Mouse (Mus musculus) heart, embryonic 10.5 days (tissue): ENCODE measurements at regions not wholly inside any gene's neighbourhood (a gene's known extent, or its start where the extent isn't known, plus 50 kb on each side); places are given as distances from the start of the nearest gene placed in this dataset.

Experiments used
- DNase-seq: peaks from one replicate; pipeline ENCODE4 v3.0.0-alpha.2; 2017; ENCODE audit warnings: low spot score
- H3K27ac ChIP-seq: fragments of 300-500 bp; sonication (generic); 2 replicates; pipeline ENCODE4 v1.5.1; 2016; ENCODE audit warnings: mild to moderate bottlenecking
- H3K27me3 ChIP-seq: fragments of 300-500 bp; sonication (generic); 2 replicates; pipeline ENCODE4 v1.6.1; 2016; ENCODE audit warnings: mild to moderate bottlenecking; ENCODE audit not compliant: poor library complexity, insufficient read depth, severe bottlenecking
- H3K36me3 ChIP-seq: fragments of 300-500 bp; sonication (generic); 2 replicates; pipeline ENCODE4 v1.6.1; 2016; ENCODE audit warnings: mild to moderate bottlenecking, moderate library complexity
- H3K4me1 ChIP-seq: fragments of 300-500 bp; sonication (generic); 2 replicates; pipeline ENCODE4 v1.6.1; 2016; ENCODE audit warnings: mild to moderate bottlenecking
- H3K4me3 ChIP-seq: fragments of 300-500 bp; sonication (generic); 2 replicates; pipeline ENCODE4 v1.5.1; 2016; ENCODE audit warnings: mild to moderate bottlenecking, moderate library complexity
- H3K9me3 ChIP-seq: fragments of 300-500 bp; sonication (generic); 2 replicates; pipeline ENCODE4 v1.6.1; 2016; ENCODE audit warnings: mild to moderate bottlenecking, moderate library complexity
- WGBS: fragments of 180-500 bp; shearing (Covaris S2); methylation state at CpG from one replicate; pipeline ENCODE4 v1.1.7; 2016; 5-methylcytosine and 5-hydroxymethylcytosine counted together

DNA sequence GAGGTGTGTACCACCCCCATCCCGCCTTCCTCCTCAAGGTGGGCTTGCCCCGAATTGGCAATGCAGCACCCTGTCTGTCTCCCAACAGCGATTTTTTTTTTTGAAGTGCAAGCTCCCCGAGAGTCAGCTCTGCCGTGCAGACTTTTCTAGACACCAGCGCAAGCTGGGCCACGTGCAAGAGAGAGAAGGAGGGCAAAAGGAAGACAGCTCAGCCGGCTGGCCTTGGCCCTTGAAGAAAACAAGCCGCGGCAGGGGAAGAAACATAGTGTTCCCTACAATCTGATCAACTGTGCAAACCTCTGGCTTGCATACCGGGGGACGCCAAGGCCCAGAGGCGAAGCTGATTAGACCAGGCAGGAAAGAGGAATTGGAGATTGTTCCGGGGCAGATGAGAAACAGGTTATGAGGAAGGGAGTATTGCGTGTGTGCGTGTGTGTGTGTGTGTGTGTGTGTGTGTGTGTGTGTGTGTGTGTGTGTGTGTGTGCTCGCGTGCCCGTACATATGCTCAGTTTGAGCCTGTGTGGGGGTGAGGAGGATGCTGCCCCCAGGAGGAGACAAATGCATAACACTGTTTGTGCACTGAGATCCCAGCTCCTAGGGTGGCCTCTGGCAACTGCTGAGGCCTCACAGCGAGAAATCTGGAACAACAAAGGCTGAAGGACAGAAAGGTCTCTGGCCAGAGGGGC lies 83.2 kb upstream of the Zfp648 start:
- 0 out of 2 replicates have a peak, but pooled peaks cover 6% of the 10 kb centered on the region for H3K27me3 ChIP-seq
- 0 out of 2 replicates have a peak overlapping the region, but pooled peaks have one; percentile 49 for H3K27ac ChIP-seq
- WGBS: 26% methylated on average over 17 of the region's 20 CpGs
- H3K4me1 ChIP-seq: peaks cover 15% of the 10 kb centered on the region
- no peaks in the 10 kb centered on the region for H3K36me3 ChIP-seq
- no peak for DNase-seq
- no peaks in the 10 kb centered on the region for H3K9me3 ChIP-seq
- peak overlapping the region; percentile 42 for H3K4me3 ChIP-seq

DNA sequence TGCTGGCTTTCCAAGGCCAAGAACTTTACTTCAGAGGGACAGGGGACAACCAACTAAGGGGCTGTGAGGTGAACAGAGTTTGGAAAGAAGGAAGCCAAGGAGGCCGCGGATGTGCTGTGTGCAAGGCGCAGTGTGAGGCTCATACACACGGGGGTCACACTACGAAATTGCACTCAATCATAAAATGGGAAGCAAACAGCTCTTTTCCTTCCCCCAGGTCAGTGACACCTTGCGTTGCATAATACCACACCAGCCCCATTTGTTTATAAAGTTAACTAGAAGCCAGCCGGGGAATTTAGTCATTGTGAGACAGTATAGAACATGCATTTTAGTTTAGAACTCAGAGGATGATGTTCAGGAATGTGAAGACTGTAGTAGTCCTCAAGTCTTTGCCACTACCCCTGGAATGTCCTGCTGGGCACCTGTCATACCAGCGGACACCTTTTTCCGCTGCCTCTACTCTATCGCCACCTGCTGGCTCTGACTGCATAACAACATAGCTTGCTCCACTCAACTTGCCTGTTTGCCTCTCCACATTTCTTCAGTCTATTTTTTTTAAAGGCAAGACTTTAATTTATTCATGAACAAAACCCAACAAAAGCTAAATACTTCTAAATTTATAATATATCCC lies 82.5 kb upstream of the Zfp648 start:
- Histone ChIP-seq H3K27me3 (0 out of 2 replicates have a peak, but pooled peaks cover 6% of the 10 kb centered on the region), H3K4me1 (peaks cover 15% of the 10 kb centered on the region), H3K4me3 (peak overlapping the region; percentile 42; the same call in 1 of the 2 replicates), H3K9me3 (no peaks in the 10 kb centered on the region), H3K36me3 (no peaks in the 10 kb centered on the region), H3K27ac (no peak overlapping the region)
- 43% methylated on average over 10 of the region's 10 CpGs for WGBS
- no peak for DNase-seq

DNA sequence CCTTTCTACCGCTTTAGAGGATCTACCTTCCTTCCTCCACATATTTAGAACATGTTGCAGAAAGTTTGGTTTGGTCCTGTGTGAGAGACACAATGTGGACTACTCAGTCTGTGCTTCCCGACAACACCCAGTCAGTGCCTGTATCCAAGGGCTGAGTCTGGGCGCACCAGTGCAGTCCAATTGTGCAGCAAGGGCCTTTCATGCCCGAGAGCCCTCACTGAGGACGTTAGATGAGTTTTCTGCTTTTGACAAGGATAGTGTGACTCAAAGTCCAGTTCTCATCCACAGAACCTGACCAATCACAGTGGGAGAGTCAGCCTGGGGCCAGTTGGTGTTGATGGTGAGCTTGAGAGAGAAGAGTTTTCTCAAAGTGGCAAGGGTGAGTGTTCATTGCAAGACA lies 81.4 kb upstream of the Zfp648 start:
- no peaks in the 10 kb centered on the region for H3K36me3 ChIP-seq
- 0 out of 2 replicates have a peak, but pooled peaks cover 6% of the 10 kb centered on the region for H3K27me3 ChIP-seq
- peaks cover 12% of the 10 kb centered on the region for H3K4me1 ChIP-seq
- H3K9me3 ChIP-seq: no peaks in the 10 kb centered on the region
- H3K4me3 ChIP-seq: no peak overlapping the region
- no peak overlapping the region for H3K27ac ChIP-seq
- DNase-seq: no peak
- WGBS: 87% methylated on average over 5 of the region's 5 CpGs

DNA sequence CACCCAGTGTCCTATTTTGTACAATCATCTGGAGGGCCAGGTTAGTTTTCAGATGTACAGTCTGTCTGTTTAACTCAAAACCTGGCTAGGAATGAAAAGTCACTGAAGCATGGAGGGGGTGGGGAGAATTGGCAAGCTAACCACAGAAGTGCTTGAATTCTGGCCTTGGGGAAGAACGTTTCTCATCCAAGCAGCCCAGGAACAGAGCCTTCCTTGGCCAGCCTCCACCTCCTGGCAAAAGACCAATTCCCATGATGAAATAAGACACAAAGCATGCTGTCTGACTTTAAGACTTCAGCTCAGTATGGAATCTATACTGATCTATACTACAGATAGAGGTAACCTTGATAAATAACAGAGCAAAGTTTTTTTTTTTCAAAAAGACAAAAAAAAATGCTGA lies 80.3 kb upstream of the Zfp648 start:
- H3K36me3 ChIP-seq: no peaks in the 10 kb centered on the region
- peaks cover 12% of the 10 kb centered on the region for H3K4me1 ChIP-seq
- no peak overlapping the region for H3K4me3 ChIP-seq
- DNase-seq: no peak
- no peak overlapping the region for H3K27ac ChIP-seq
- 45% methylated on average over 1 of the region's 1 CpGs for WGBS
- H3K9me3 ChIP-seq: no peaks in the 10 kb centered on the region
- H3K27me3 ChIP-seq: 0 out of 2 replicates have a peak, but pooled peaks cover 6% of the 10 kb centered on the region

DNA sequence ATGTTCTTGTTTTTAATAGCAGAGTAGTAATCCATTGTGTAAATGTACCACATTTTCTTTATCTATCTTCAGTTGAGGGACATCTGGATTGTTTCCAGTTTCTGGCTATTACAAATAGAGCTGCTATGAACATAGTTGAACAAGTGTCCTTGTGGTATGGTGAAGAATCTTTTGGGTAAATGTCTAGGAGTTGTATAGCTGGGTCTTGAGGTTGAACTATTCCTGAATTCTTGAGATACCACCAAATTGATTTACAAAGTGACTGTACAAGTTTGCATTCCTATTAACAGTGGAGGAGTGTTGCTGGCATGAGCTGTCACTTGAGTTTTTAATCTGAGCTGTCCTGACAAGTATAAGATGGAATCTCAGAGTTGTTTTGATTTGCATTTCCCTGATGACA lies 76.0 kb upstream of the Zfp648 start:
- H3K36me3 ChIP-seq: no peaks in the 10 kb centered on the region
- H3K4me3 ChIP-seq: no peak overlapping the region
- no peak overlapping the region for H3K27ac ChIP-seq
- H3K4me1 ChIP-seq: no peaks in the 10 kb centered on the region
- H3K27me3 ChIP-seq: no peaks in the 10 kb centered on the region
- no peaks in the 10 kb centered on the region for H3K9me3 ChIP-seq
- no peak for DNase-seq

DNA sequence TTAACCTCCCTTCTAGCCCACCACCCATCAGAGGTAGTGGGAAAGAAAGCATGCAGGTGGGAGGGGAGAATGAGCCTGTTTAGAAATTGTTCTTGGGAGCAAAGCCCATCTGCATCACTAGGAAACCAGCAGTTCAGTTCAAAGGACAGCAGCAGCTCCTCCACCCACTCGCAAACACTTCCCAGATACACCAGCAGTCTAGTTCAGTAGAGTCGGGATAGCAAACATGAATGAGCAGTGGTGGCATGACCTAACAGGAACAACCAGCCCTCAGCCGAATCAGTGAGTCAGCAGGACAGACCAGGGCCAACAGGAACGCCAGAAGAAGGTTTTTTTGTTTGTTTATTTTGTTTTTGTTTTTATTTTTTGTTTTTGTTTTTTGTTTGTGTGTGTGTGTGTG lies 74.5 kb upstream of the Zfp648 start:
- no peak for DNase-seq
- Histone ChIP-seq H3K9me3 (no peaks in the 10 kb centered on the region), H3K36me3 (no peaks in the 10 kb centered on the region), H3K27me3 (no peaks in the 10 kb centered on the region), H3K4me1 (no peaks in the 10 kb centered on the region), H3K4me3 (no peak overlapping the region), H3K27ac (no peak overlapping the region)
- 72% methylated on average over 4 of the region's 4 CpGs for WGBS

DNA sequence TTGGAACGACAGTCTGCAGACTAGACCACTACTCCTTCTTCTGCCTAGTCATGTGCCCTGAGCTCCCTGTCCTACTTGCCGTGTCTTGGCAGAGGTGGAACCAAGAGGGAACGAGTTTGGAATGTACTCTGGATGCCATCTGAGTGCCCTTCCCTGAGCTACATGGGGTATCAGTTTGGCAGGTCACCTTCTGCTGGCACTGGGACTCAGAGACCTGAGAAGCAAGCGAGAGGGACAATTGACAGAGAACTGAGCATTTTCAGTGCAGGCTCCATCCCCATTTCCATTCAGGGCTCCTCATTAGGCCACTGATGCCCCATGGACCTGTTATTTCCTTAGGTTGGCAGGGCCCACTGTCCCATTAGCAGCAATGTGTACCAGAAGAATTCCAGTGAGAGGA lies 61.5 kb upstream of the Zfp648 start:
- H3K27ac ChIP-seq: no peak overlapping the region
- no peaks in the 10 kb centered on the region for H3K36me3 ChIP-seq
- H3K4me1 ChIP-seq: no peaks in the 10 kb centered on the region
- H3K9me3 ChIP-seq: no peaks in the 10 kb centered on the region
- H3K4me3 ChIP-seq: no peak overlapping the region
- WGBS: 63% methylated on average over 4 of the region's 4 CpGs
- no peak for DNase-seq
- H3K27me3 ChIP-seq: no peaks in the 10 kb centered on the region

DNA sequence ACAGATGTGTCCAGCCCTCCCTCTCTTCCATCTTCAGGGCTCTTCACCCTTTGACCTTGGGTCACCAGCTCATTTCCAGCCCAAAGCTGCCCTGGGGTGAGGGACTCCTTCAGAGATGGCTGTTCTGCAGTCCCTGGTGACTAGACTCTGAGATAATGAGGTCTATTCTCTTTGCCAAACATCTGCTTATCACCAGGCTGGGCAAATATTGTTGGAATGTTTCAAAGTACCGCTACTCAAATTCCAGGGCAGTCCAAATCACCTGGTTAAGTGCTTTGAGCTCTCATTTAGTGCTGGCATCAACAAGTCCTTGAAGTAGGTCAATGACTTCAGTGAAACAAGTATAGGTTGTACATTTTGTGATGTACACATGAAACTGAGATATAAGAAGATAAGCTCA lies 57.3 kb upstream of the Zfp648 start:
- Histone ChIP-seq H3K27me3 (no peaks in the 10 kb centered on the region), H3K4me3 (no peak overlapping the region), H3K9me3 (no peaks in the 10 kb centered on the region), H3K4me1 (peaks cover 1% of the 10 kb centered on the region; the same call in 1 of the 2 replicates), H3K27ac (no peak overlapping the region), H3K36me3 (no peaks in the 10 kb centered on the region)
- no peak for DNase-seq
- 14% methylated on average over 1 of the region's 1 CpGs for WGBS

DNA sequence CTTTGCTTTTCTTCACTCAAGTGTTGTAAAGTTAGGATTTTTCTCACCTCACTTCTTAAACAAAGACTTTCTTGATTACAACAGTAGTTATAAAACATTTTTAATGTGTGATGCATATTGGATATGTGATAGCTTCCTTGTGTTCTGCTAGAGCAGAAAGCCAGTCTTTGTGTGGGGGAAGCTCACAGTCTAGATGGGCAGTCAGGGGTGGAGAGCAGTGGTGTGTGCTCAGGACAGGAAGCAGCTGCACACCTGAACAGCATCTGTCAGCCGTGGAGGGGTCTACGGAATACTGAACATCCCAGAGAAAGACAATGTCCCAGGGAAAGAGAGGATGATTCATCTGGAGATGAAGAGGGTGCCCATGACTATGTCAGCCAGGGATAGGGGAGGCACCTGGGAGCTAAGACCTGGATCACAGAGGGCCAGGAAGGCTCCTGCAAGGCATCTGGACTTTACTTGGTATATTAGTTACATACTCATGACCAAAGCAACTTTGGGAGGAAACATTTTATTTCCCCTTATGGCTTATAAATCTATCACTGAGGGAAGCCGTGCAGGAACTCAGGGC lies 53.9 kb upstream of the Zfp648 start:
- WGBS: 74% methylated on average over 3 of the region's 3 CpGs
- H3K4me3 ChIP-seq: no peak overlapping the region
- H3K27me3 ChIP-seq: no peaks in the 10 kb centered on the region
- DNase-seq: peak; percentile 61
- H3K9me3 ChIP-seq: no peaks in the 10 kb centered on the region
- peaks cover 17% of the 10 kb centered on the region for H3K4me1 ChIP-seq
- no peak overlapping the region for H3K27ac ChIP-seq
- no peaks in the 10 kb centered on the region for H3K36me3 ChIP-seq

DNA sequence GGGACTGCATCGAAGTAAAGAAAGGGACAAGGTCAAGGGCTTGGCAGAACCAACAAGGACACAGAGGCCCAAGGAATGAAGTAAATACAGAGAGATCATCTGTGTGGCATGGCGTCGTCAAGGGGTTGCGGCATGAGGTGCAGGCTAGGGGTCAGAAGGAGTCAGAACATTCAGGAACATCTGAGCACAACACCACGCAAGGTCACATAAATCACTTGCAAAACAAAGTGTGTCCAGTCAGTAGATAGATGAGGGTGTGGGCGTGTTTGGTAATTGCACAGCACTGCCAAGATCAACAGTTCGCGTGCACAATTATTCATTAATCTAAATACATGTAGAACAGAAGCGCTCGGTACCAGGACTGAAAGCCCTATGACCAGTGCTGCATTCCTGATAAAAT lies 52.0 kb upstream of the Zfp648 start:
- DNase-seq: no peak
- 79% methylated on average over 10 of the region's 10 CpGs for WGBS
- Histone ChIP-seq H3K9me3 (no peaks in the 10 kb centered on the region), H3K36me3 (no peaks in the 10 kb centered on the region), H3K27ac (no peak overlapping the region), H3K4me3 (no peak overlapping the region), H3K4me1 (peaks cover 17% of the 10 kb centered on the region), H3K27me3 (no peaks in the 10 kb centered on the region)

DNA sequence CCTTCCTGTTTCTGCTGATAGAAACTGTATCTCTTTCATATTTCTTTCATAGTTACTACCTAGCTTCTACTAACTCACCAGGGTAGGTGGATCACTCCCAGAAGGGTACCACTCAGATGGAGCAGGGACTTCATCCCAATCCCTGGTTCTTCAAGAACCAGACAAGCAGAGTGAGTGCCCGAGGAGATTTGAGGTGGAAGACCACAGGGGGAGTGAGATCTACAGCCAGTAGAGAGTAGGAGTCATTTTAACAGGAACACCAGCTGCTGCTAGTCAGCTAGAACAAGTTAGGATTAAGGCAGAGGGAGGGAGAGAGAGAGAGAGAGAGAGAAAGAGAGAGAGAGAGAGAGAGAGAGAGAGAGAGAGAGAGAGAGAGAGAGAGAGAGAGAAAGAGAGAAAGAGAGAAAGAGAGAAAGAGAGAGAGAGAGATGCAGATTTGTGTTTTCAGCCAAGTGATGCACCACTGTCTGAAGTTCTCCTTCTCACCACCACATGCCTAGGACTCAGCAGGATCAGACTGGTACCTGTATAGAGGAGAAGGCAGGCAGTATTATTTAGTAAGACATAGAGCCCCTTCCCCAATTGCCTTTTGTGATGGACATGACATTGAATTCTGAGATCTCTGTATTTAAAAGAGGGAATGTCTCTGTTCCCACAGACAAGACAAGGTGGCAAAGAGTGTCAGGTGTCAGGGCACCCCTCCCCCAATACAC lies 51.4 kb upstream of the Zfp648 start:
- H3K27me3 ChIP-seq: no peaks in the 10 kb centered on the region
- H3K27ac ChIP-seq: no peak overlapping the region
- peaks cover 17% of the 10 kb centered on the region for H3K4me1 ChIP-seq
- 49% methylated on average over 1 of the region's 1 CpGs for WGBS
- peak; percentile 30 for DNase-seq
- H3K36me3 ChIP-seq: no peaks in the 10 kb centered on the region
- H3K9me3 ChIP-seq: no peaks in the 10 kb centered on the region
- H3K4me3 ChIP-seq: no peak overlapping the region

DNA sequence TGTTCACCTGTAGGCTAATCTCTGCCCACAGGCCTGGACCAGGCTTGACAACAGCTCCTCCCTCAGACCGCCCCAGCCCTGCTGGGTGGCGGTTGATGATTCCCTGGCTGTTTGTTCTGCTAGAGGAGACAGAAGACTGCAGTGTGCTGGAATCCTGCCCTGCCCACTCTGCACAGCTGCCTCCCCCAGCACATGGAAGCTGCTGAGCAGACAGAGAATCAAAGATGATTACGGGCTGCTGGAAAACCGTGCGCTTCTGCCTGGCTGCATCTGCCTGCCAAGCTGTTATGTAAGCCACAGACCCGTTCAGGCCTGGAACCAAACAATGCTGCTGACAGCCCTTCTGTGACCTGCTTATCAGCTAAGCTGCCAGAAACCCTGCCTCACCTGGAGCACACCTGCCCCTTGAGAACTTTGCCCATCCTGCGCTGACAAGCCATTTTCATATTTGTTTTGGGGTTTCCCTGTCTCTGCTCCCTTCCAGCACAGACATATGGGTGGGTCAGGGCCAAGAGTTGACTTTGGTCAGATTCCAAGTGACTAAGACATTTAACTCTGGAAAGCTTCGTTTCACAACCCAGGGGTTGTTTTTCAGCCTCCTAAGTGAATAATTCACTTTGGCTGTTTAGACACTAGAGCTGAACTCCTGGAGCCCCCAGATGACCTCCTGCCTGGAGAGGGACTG lies 50.7 kb upstream of the Zfp648 start:
- H3K27me3 ChIP-seq: no peaks in the 10 kb centered on the region
- H3K36me3 ChIP-seq: no peaks in the 10 kb centered on the region
- no peaks in the 10 kb centered on the region for H3K9me3 ChIP-seq
- WGBS: 28% methylated on average over 8 of the region's 8 CpGs
- peak; percentile 78 for DNase-seq
- peaks cover 17% of the 10 kb centered on the region for H3K4me1 ChIP-seq
- H3K4me3 ChIP-seq: no peak overlapping the region
- H3K27ac ChIP-seq: no peak overlapping the region
